Mouse (Mus musculus) cerebellum, adult 9-11 months (tissue): Measurements from ENCODE around the gene Ube2g2.

Experiments
- DNase-seq: peaks from one replicate; pipeline ENCODE4 v3.0.0; 2022

Gene Ube2g2

DNA sequence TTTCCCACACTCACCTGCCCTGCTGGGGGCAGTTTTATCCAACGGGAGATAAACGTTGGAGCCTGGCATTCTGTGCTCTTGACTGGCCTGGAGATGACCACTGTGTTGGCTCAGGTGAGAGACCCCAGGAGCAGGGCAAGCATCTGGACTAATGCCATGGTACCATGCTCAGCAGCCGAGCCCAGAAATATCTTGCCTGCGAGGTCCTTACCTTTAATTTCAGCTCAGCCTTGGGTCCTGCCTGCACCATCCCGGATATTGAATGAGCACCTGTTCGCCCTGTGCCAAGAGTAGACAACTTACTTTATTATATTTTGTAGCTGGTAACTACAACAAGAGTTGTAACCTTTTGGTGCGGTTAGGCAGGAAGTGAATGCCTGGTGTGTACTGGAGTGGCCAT is 15.2 kb upstream of the Ube2g2 start:
- no peak for DNase-seq

- DNase-seq: no peak
These were observed 14.6 kb upstream of the Ube2g2 start for GRCm38 (mm10) chr10:77607441-77607840.

- no peak for DNase-seq
These were observed 13.5 kb upstream of the Ube2g2 start for GRCm38 (mm10) chr10:77608589-77608988.

DNA sequence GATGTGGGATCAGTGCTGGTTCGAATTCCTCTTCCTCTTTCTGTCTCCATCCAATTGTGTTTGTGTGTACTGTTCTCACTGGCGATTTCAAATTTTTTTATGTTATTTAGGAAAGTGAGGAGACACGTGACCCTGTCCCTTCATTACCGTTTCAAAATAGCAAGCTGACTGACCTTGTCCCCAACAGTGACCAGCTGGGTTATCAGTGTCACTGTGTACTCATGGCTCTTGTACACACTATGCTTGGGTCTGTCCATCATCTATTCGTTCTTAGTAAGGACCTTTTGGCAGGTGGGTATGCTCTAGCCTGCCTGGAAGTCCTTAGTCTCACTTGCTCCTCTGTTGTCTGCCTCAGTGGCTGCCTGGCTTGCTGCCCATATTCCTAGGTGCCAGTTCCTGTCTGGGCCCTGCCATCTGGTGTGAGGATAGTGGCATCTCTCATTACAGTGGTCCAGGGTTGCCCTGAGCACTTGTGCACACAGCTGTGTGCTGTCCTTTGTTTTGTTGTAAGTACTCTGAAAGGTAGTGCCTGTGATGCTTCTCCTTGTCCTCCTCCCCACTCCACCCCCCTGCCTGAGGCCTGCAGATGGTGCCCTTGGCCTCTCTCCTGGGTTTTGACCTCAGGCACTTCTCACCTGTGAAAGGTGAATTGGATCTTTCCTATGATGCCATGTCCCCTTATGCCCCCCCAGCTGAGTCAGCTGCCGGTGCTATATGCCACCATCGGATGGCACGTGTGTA is 11.7 kb upstream of the Ube2g2 start:
- peak; percentile 71 for DNase-seq

- DNase-seq: no peak
These were observed 8.7 kb upstream of the Ube2g2 start for GRCm38 (mm10) chr10:77613409-77613808.

- no peak for DNase-seq
These were observed 6.4 kb upstream of the Ube2g2 start for GRCm38 (mm10) chr10:77615647-77616046.

- DNase-seq: no peak
These were observed 5.9 kb upstream of the Ube2g2 start for GRCm38 (mm10) chr10:77616166-77616565.

- no peak for DNase-seq
These were observed 5.1 kb upstream of the Ube2g2 start for GRCm38 (mm10) chr10:77616926-77617325.

DNA sequence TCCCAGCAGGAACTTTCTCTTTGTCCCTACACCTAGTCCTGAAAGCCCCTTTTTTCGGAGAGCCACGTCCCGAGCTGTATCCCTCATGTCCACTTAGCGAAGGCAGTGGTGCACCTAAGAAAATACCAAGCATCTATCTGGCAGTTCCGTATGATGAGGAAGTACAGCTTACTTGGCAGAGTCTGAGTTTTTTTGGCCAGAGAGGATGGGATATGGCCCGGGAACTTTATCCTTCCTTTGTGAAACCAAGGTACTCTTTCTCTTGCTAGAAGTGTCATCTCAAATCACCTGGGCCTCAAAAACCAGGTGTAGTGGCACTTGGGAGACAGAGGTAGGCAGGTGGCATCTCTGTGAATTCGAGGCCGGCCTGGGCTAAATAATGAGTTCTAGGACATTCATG is 529 bp upstream of the Ube2g2 start:
- no peak for DNase-seq

DNA sequence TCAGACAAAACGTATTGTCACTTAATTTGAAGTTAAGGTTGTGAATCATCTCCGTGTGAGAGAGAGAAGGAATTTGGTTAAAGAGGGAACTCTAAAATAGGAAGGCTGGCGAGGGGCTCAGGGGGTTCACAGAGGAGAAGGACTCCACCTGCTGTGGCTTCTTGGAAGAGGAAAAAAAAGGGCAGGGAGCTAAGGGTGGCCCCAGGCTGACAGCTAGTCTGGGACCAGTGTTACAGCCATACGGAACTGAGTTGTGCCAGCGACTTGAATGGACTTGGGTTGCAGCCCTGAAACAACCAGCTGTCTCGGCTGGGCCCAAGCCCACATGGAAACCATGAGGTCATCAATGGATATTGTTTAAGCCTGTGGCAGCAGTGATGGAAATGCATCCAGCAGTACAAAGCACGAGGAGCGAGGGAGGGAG is 1.0 kb downstream of the Ube2g2 start:
- peak; percentile 75 for DNase-seq

GRCm38 (mm10) chr10:77623639-77624400 is 1.7 kb downstream of the Ube2g2 start:
- DNase-seq: no peak

GRCm38 (mm10) chr10:77624570-77624995 is 2.5 kb downstream of the Ube2g2 start:
- DNase-seq: no peak

DNA sequence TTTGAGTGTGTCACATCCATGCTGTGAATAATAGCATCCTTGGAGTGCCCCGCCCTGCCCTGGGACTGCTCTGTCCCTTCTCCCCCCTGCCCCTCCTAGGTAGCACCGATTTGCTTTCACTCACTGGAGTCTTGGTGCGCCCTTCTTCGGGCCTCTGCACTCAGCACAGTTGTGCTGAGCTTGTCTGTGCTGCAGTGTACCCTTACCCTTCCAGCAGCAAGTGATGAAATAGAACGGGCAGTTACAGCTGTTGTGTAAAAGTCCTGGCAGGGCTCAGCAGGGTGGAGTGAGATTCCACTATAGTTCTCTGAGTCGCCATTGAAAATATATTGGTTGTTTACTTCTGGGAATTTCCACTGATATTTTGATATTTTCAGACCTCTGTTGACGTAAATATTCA is 4.0 kb downstream of the Ube2g2 start:
- no peak for DNase-seq

DNA sequence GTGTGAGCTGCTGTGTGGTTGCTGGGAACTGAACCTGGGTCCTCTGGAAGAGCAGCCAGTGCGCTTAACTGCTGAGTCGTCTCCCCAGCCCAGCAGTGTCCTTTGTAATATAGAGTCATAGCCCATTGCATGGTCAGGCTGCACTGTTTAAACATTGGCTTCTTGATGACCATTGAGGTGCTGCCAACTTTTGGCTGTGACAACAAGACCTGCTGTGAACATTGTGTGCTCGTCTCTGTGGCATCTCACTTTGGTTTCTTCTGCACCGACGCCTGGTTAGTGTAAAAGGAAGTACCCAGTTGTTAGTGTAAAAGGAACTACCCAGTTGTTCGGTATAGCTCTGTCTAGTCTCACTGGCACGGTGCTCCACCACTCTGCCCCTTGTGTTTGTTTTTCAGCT is 4.5 kb downstream of the Ube2g2 start:
- DNase-seq: no peak

DNA sequence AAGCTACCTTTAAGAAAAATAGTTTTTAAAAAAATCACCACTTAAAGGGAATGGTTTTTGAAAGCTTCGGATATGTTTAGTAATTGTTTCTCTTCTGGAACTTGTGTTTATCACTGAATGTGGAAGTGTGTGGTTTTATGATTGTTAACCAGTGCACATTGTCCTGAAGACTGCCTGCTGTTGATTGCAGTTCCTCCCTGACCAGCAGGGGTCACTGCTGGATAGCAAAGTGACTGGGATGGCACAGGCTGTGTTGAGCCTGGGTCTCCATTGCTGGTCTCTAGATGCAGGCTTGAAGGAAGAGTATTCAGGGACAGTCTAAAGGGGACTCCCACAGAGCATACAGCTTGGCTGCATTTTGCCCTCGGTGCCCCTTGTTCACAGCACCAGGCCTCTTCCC is 5.4 kb downstream of the Ube2g2 start:
- DNase-seq: peak; percentile 74

DNA sequence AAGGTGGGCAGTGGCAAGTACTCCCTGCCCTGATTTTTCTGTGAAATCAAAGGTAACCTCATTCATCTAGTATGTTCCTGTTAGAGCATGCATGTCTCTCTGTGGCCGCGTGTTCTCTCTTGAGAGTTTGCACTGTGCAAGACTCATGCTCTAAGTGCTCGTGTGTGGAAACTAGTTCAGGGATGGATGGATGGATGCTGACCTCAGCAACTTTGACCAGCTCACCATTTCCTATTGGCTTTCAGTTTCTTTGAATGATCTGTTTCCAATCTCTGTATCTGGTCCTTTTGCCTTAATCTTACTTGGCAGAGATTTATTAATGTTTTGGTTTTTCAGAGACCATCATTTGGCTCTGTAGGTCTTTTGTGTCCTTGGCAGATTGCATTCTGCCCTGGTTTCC is 7.1 kb downstream of the Ube2g2 start:
- no peak for DNase-seq

GRCm38 (mm10) chr10:77629970-77630369 is 7.9 kb downstream of the Ube2g2 start:
- no peak for DNase-seq

DNA sequence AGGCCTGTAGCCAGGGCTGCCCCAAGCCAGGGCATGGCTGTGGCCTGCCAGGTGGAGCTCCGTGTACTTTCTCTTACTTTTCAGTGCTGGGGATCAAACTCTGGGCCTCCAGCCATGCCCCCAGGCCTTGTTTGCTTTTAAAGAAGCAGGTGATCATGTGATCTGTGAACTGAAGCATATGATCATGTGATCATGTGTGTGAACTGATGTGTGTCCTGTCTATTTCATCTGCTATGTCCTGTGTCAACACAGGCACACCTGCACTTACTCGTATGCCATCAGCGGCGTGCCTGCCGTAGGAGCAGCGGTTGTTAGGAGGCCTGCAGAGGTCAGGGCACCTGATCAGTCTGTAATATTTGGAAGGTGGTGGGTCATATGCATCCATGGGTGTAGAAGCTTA is 11.9 kb downstream of the Ube2g2 start:
- no peak for DNase-seq

DNA sequence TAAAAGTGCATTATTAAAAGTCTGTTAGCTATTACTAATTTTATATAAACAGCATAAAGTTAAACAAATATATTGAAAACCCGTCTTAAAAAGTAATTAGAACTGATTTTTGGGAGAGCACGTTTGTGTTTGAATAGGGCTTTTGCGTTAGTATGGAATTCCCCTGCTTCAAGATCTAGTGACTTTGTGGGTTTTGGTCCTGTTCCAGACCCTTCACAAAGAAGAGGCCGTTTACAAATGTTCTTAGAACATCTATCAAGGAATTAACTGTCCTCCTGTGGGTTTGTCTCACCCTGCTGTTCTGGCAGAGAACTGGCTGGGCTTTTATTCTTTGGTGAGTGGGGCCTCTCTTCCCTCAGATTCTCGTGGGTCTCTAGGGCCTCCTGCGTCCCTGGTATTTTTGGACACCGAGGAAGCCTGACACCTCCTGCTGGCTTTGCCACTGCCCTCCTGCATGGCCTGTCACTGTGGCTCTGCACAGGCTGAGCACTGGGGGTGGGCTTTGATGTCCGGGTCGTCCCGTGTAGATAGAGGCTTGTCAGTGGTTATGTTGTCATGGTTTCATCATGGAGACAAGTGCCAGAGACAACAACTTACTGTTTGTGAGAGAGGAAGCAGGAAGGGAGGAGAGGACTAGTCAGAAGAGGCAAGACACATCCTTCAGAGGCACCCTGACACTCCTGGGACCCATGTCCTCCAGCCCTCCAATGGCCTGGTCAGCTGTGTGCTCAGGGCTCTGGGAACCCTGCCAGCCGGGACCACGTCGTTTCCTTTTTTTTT is 12.6 kb downstream of the Ube2g2 start:
- no peak for DNase-seq

DNA sequence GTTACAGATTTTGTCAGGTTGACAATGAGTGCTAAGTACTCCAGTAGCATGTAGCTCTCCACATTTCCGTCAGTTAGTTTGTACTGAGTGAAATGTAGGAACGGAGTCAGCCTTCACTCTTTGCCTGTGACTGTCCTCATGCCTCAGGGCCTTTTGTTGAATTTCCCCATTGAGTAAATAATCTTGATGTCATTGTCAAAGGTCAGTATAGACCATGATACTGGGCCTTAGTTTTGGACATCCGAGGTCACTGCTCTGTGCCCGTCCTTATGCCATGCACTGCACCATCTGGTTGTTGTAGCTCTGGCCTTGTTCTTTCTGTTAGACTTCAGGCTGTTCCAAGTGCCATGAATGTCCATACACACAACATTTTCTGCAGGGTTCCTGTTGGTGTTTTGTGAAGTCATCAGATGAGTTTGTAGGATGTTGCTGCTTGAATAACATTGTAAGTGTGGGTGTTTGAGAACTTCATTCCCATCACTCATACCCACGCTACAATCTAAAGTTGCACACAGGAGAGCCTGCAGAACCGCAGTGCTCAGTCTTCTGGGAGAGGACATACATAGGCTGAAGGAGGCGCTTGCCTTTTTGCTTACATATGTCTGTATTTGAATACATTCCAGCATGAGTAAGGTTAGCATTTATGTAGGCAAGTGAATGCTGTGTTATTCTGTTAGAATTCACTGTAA is 14.3 kb downstream of the Ube2g2 start:
- DNase-seq: no peak

DNA sequence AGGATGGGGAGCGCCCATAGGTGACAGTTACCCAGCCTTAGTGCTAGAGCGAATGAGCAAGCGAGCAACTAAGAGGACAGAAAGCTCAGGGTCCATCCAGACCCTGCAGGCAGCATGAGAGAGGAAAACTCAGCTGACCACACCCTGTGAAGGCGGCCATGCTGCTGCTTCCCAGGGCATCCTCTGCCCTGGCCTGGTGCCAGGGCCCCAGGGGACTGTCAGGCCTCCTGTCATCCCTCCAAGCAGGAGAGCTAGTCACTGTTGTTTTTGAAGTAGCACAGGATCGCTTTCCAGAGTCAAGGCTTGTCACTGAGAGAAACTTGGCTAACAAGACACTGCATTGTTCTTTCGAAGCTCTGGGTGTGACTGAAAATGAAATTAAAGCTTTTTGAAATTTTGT is 16.9 kb downstream of the Ube2g2 start:
- no peak for DNase-seq

DNA sequence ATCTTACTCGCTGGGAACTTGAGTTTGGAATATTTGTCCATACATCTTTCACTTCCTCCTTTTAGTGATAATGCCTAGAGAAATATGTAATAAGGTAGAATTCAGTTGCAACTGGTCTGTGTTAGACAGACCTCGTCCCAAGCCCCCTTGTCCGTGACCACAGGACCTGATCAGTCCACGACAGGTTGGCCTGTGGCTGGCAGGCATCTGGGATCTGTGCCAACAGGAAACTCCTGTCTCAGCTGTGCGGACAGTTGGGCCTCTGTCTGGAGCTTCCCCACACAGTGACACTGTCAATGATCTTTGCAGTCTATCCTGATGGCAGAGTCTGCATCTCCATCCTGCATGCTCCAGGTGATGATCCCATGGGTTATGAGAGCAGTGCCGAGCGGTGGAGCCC is 21.1 kb downstream of the Ube2g2 start:
- DNase-seq: no peak

GRCm38 (mm10) chr10:77645571-77645970 is 23.5 kb downstream of the Ube2g2 start:
- DNase-seq: no peak
